Mouse (Mus musculus) cerebellum, adult 2 months (tissue): ENCODE data around the gene Snx6.

ENCODE experiments used
- CTCF ChIP-seq: fragments of 200-500 bp; IDR thresholded peaks from 2 replicates; pipeline ENCODE4 v1.5.1; 2011; ENCODE audit warnings: low read depth, mild to moderate bottlenecking, control low read depth, low read length, moderate library complexity, borderline replicate concordance; ENCODE audit not compliant: insufficient read depth
- POLR2A ChIP-seq: fragments of 200-500 bp; IDR thresholded peaks from 2 replicates; pipeline ENCODE4 v1.6.1; 2011; ENCODE audit warnings: low read length, control low read depth, borderline replicate concordance; ENCODE audit not compliant: insufficient read depth

- TF ChIP-seq CTCF (no peak), POLR2A (no peak)
Observed at GRCm38 (mm10) chr12:54820684-54821161, 25.2 kb upstream of the Snx6 start.
